Mouse (Mus musculus) lung, postnatal 0 days (tissue): ENCODE data around the gene Adh5. TPM values are rescaled to one million over a fixed set of nuclear protein-coding genes. Genes with fewer than 3 reads are reported as not detected.
A peak's percentile ranks its signal among the peaks of the same experiment; 100 is the strongest.
"Not testable (repeated sequence)": the region's sequence is repeated elsewhere in the genome, so short reads cannot be mapped to it uniquely, and the experiment has no call there.

Experiments used
- ATAC-seq: fragments of 200-750 bp; cut with Nextera tagmentation; 2 replicates; pipeline ENCODE4 v1.8.0; 2017; ENCODE audit warnings: moderate library complexity
- DNase-seq: peaks from one replicate; pipeline ENCODE4 v3.0.0-alpha.2; 2016; ENCODE audit warnings: low spot score
- H3K27ac ChIP-seq: fragments of 300-500 bp; sonication (generic); 2 replicates; pipeline ENCODE4 v1.5.1; 2014; ENCODE audit warnings: antibody characterized with exemption, mild to moderate bottlenecking, low read length, mixed read lengths
- H3K27me3 ChIP-seq: fragments of 300-500 bp; sonication (generic); replicated peaks from 2 replicates; pipeline ENCODE4 v1.6.1; 2014; ENCODE audit warnings: low read length, mixed read lengths; ENCODE audit not compliant: insufficient read depth
- H3K36me3 ChIP-seq: fragments of 300-500 bp; sonication (generic); 2 replicates; pipeline ENCODE4 v1.6.1; 2014; ENCODE audit warnings: low read length, mixed read lengths; ENCODE audit not compliant: insufficient read depth
- H3K4me1 ChIP-seq: fragments of 300-500 bp; sonication (generic); 2 replicates; pipeline ENCODE4 v1.6.1; 2014; ENCODE audit warnings: antibody characterized with exemption, low read depth, low read length, mixed read lengths; ENCODE audit not compliant: insufficient read depth
- H3K4me2 ChIP-seq: fragments of 300-500 bp; sonication (generic); replicated peaks from 2 replicates; pipeline ENCODE4 v1.6.1; 2014; ENCODE audit warnings: low read depth, mild to moderate bottlenecking, low read length, moderate library complexity, mixed read lengths
- H3K4me3 ChIP-seq: fragments of 300-500 bp; sonication (generic); 2 replicates; pipeline ENCODE4 v1.5.1; 2014; ENCODE audit warnings: low read depth, low read length
- H3K9ac ChIP-seq: fragments of 300-500 bp; sonication (generic); replicated peaks from 2 replicates; pipeline ENCODE4 v1.6.1; 2014; ENCODE audit warnings: low read depth, mild to moderate bottlenecking
- H3K9me3 ChIP-seq: fragments of 300-500 bp; sonication (generic); 2 replicates; pipeline ENCODE4 v1.6.1; 2016; ENCODE audit warnings: low read length, mixed read lengths
- CTCF ChIP-seq: IDR thresholded peaks from 2 replicates; pipeline ENCODE4 v1.5.1; 2016; ENCODE audit warnings: antibody characterized with exemption, mild to moderate bottlenecking
- EP300 ChIP-seq: IDR thresholded peaks from 2 replicates; pipeline ENCODE4 v1.6.1; 2016; ENCODE audit warnings: antibody characterized with exemption, mild to moderate bottlenecking, control low read depth
- WGBS: fragments of 180-500 bp; shearing (Covaris S2); extraction: QIAGEN DNeasy Blood & Tissue Kit; methylation state at CpG from one replicate; pipeline ENCODE4 v1.1.7; 2014; 5-methylcytosine and 5-hydroxymethylcytosine counted together
- polyA plus RNA-seq: library from polyadenylated mRNA; unstranded; fragments of >200 nt; fragmentation: Nextera tagmentation; extraction: Ambion mirVana; gene quantifications from 2 replicates; pipeline ENCODE4 v1.2.1, GENCODE M21; 2015

The Adh5 gene
- polyA plus RNA-seq, 1 experiment from 2014 or later: 116 TPM

DNA sequence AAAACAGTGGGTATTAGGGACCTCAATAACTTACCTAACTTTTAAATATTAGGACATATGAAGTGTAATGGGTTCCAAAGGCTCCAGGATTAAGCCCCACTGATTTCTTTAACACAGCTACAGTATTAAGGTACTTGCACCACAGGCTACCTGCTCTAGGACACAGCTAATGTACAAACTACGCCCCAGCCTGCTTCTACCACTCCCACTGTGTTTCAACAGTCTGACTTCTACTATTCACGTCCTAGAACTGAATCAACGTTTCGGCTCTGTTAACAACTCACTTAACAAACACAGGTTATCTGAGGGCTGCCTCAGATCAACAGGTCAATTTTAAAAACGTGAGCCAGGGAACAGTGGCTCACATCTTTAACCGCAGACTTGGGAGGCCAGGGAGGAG lies 20.9 kb downstream of the Adh5 start:
- no peaks in the 10 kb centered on the region for H3K9me3 ChIP-seq
- ATAC-seq (no peak), DNase-seq (no peak)
- no peak overlapping the region for H3K4me3 ChIP-seq
- H3K36me3 ChIP-seq: peaks cover 38% of the 10 kb centered on the region; the same call in 1 of the 2 replicates
- WGBS: 74% methylated on average over 6 of the region's 6 CpGs
- TF ChIP-seq CTCF (no peak), EP300 (no peak)
- no peak overlapping the region for H3K4me2 ChIP-seq
- no peak overlapping the region for H3K9ac ChIP-seq
- no peak overlapping the region for H3K27ac ChIP-seq
- no peaks in the 10 kb centered on the region for H3K4me1 ChIP-seq
- H3K27me3 ChIP-seq: no peaks in the 10 kb centered on the region

DNA sequence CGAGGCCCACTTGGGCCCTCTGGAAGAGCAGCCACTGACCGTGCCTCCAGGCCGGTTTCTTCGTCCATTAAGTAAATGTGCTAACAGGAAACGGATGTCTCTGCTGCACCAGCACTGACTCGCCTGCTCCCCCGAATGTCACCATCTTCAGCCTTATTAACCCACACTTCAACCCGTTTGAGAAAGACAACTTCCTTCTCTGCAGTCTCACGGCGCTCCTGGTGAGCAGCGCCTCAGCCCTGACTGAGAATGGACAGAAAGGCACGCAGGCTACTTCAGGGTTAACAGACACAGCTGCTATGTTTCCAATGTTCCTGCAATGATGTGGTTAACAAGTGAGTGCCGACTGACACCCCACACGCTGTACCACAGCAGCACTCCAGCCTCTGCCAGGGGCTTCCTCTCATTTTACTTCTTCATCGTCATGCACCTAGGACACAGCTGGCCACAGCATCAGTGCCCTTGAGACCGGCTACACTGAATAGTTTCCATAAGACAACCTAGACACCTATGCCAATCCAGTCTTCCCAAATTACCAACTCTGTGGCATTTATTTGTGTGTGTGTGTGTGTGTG lies 21.8 kb downstream of the Adh5 start:
- WGBS: 63% methylated on average over 16 of the region's 16 CpGs
- Histone ChIP-seq H3K36me3 (peaks cover 42% of the 10 kb centered on the region; the same call in 1 of the 2 replicates), H3K4me2 (no peak overlapping the region), H3K27ac (no peak overlapping the region), H3K9me3 (no peaks in the 10 kb centered on the region), H3K4me3 (no peak overlapping the region), H3K9ac (no peak overlapping the region), H3K27me3 (no peaks in the 10 kb centered on the region), H3K4me1 (no peaks in the 10 kb centered on the region)
- no peak for DNase-seq
- no peak for TF ChIP-seq EP300
- TF ChIP-seq CTCF: no peak
- ATAC-seq: no peak

DNA sequence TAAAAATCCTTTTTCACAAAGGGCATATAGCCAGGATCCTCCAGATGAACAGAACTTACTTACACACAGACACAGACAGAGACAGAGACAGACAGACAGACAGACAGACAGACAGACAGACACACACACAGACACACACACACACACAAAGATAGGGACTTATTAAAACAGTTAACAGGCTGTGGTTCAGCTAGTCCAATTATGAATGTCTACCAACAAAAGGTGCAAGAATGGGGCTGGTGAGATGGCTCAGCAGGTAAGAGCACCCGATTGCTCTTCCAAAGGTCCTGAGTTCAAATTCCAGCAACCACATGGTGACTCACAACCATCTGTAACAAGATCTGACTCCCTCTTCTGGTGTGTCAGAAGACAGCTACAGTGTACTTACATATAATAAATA lies 23.8 kb downstream of the Adh5 start:
- not testable (repeated sequence) for H3K9me3 ChIP-seq, H3K4me2 ChIP-seq, H3K27ac ChIP-seq, DNase-seq, H3K4me1 ChIP-seq, ATAC-seq, H3K9ac ChIP-seq, H3K27me3 ChIP-seq, H3K4me3 ChIP-seq
- peaks cover 47% of the 10 kb centered on the region; the same call in 1 of the 2 replicates for H3K36me3 ChIP-seq
- WGBS: 95% methylated on average over 1 of the region's 1 CpGs

DNA sequence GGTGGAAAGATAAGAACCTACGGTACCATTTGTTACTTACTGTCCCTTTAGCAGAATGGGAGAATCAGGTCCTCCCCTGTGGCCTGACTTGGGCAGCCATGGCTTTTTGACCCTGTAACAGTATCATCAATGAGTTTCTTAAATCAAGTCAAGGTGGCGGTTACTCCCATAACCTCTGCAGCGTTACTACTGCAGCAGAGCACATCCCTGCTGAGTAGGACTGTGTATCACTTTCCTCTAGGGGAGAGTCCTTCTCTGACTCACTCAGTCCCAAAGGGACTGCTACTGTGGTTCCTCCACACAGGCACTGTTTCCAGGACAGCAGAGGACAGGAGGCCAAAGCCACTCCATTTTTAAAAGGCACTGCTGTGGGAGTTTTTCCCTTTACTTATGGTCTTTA lies 28.2 kb downstream of the Adh5 start:
- Histone ChIP-seq H3K27ac (no peak overlapping the region), H3K4me3 (no peak overlapping the region), H3K9me3 (no peaks in the 10 kb centered on the region), H3K4me1 (no peaks in the 10 kb centered on the region), H3K36me3 (peaks cover 29% of the 10 kb centered on the region), H3K9ac (no peak overlapping the region), H3K27me3 (no peaks in the 10 kb centered on the region), H3K4me2 (no peak overlapping the region)
- TF ChIP-seq CTCF (no peak), EP300 (no peak)
- DNase-seq: no peak
- ATAC-seq: no peak
- WGBS: 93% methylated on average over 3 of the region's 3 CpGs

DNA sequence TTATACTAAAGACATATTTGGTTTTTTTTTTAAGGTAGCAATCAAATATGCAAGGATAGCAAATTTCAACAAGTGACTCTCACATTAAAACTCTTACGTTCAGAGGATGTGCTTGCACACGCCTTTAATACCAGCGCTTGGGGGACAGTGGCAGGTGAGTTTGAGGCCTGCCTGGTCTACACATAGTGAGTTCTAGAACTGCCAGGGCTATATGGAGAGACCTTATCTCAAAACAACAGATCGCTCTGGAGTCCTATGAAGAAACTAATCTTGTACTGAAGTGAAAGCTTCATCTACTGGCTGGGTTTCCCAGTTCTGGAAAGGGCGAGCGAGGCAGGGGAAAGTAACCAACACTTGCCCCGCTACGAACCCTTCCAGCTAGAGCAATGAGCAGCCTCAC lies 36.6 kb downstream of the Adh5 start:
- no peak overlapping the region for H3K4me2 ChIP-seq
- peaks cover 9% of the 10 kb centered on the region; the same call in 1 of the 2 replicates for H3K36me3 ChIP-seq
- ATAC-seq (no peak), DNase-seq (no peak)
- no peaks in the 10 kb centered on the region for H3K4me1 ChIP-seq
- H3K9ac ChIP-seq: no peak overlapping the region
- no peaks in the 10 kb centered on the region for H3K27me3 ChIP-seq
- no peaks in the 10 kb centered on the region for H3K9me3 ChIP-seq
- TF ChIP-seq CTCF (no peak), EP300 (no peak)
- 94% methylated on average over 8 of the region's 8 CpGs for WGBS
- no peak overlapping the region for H3K27ac ChIP-seq
- no peak overlapping the region for H3K4me3 ChIP-seq

DNA sequence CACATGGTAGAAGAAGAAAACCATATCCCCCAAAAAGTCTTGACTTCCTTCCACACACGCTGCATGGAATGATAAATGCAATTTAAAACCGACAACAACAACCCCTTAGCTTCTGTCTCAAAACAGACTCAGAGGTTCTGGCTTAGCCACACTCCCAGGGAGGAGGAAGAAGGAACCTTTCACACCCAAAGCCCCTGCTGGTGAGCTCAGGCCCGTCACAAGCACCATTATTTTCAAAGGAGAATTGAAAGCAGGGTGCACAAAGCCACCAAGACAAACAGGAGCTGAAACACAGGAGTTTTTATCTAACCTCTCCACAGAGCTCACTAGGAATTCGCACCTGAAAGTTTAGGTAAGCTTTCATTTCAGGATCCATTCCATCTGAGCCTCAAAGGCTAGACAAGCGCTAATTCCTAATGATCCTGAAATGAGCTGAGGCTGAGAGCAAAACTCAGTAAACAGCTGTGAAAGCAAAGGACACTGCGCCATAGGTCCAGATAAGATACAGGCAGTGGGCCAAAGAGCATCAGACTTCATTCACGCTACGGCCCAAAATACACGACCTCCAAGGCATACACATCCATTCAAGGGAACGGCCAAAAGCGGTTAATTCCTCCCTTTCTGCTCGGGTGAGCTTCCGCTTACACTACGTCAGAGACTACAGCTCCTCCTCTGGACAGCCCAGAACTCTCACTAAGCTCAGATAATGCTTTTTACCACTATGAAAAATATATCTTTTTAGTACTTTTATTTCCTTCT lies 38.8 kb downstream of the Adh5 start:
- Histone ChIP-seq H3K36me3 (peaks cover 9% of the 10 kb centered on the region; the same call in 1 of the 2 replicates), H3K27me3 (no peaks in the 10 kb centered on the region), H3K9me3 (no peaks in the 10 kb centered on the region), H3K27ac (no peak overlapping the region), H3K4me2 (no peak overlapping the region), H3K4me3 (no peak overlapping the region), H3K9ac (no peak overlapping the region), H3K4me1 (no peaks in the 10 kb centered on the region)
- TF ChIP-seq EP300 (no peak), CTCF (0 out of 2 replicates have a peak, but pooled peaks have one; percentile 17)
- 49% methylated on average over 14 of the region's 14 CpGs for WGBS
- ATAC-seq (peak; percentile 54; the same call in 1 of the 2 replicates), DNase-seq (peak; percentile 55)
